Mouse (Mus musculus): ENCODE measurements around the gene Olfr745. TPM values are rescaled to one million over a fixed set of nuclear protein-coding genes. Genes with fewer than 3 reads are reported as not detected.

Gene Olfr745
- polyA plus RNA-seq (2012; rRNA removed), result not detected in 2 replicates

GRCm38 (mm10) chr14:50639088-50639487, at the start of gene Olfr745:
TSS of gene Olfr745 (plus strand) at chr14:50639388.

GRCm38 (mm10) chr14:50614579-50614978, 24.6 kb upstream of the Olfr745 start, which contains the start of gene Olfr744:
TSS of gene Olfr744 (plus strand) at chr14:50614879.

GRCm38 (mm10) chr14:50646783-50647182, 7.6 kb downstream of the Olfr745 start, which contains the start of gene Olfr746:
TSS of gene Olfr746 (plus strand) at chr14:50647083.

GRCm38 (mm10) chr14:50693106-50693505, 53.9 kb downstream of the Olfr745 start, which contains the start of gene Olfr747:
TSS of gene Olfr747 (minus strand) at chr14:50693206.

Other genes with a start within 250 kb of the Olfr745 start
- gene Olfr738, start 231.8 kb upstream of the Olfr745 start, polyA plus RNA-seq (2012; rRNA removed), result not detected in 2 replicates
- not detected in 2 replicates for gene Olfr739, start 220.8 kb upstream of the Olfr745 start, polyA plus RNA-seq (2012; rRNA removed)
- not detected in 2 replicates for gene Olfr740, start 193.8 kb upstream of the Olfr745 start, polyA plus RNA-seq (2012; rRNA removed)
- not detected in 2 replicates for gene Olfr741, start 166.7 kb upstream of the Olfr745 start, polyA plus RNA-seq (2012; rRNA removed)
- gene Olfr742, start 135.8 kb upstream of the Olfr745 start, polyA plus RNA-seq (2012; rRNA removed), result not detected in 2 replicates
- gene Olfr743, start 117.5 kb upstream of the Olfr745 start, polyA plus RNA-seq (2012; rRNA removed), result not detected in 2 replicates
- gene Olfr744, start 24.5 kb upstream of the Olfr745 start, polyA plus RNA-seq (2012; rRNA removed), result not detected in 2 replicates
- not detected in 2 replicates for gene Olfr746, start 7.7 kb downstream of the Olfr745 start, polyA plus RNA-seq (2012; rRNA removed)
- not detected in 2 replicates for gene Olfr747, start 53.8 kb downstream of the Olfr745 start, polyA plus RNA-seq (2012; rRNA removed)
- gene Olfr748, start 68.0 kb downstream of the Olfr745 start, polyA plus RNA-seq (2012; rRNA removed), result not detected in 2 replicates
- gene Olfr749, start 105.7 kb downstream of the Olfr745 start, polyA plus RNA-seq (2012; rRNA removed), result not detected in 2 replicates
- 15.8 and 17.7 TPM in 2 replicates for gene Ttc5, start 146.1 kb downstream of the Olfr745 start, polyA plus RNA-seq (2012; rRNA removed)
- gene Ccnb1ip1, start 168.3 kb downstream of the Olfr745 start, polyA plus RNA-seq (2012; rRNA removed), result not detected in 2 replicates
- gene Parp2, start 168.5 kb downstream of the Olfr745 start, polyA plus RNA-seq (2012; rRNA removed), result 26.4 and 32.7 TPM in 2 replicates
- 5.7 and 6.0 TPM in 2 replicates for gene Tep1, start 231.2 kb downstream of the Olfr745 start, polyA plus RNA-seq (2012; rRNA removed)

Data from liver, embryonic 18 days (tissue).